Mouse (Mus musculus): Measurements from ENCODE around the gene Scp2.

Gene Scp2

DNA sequence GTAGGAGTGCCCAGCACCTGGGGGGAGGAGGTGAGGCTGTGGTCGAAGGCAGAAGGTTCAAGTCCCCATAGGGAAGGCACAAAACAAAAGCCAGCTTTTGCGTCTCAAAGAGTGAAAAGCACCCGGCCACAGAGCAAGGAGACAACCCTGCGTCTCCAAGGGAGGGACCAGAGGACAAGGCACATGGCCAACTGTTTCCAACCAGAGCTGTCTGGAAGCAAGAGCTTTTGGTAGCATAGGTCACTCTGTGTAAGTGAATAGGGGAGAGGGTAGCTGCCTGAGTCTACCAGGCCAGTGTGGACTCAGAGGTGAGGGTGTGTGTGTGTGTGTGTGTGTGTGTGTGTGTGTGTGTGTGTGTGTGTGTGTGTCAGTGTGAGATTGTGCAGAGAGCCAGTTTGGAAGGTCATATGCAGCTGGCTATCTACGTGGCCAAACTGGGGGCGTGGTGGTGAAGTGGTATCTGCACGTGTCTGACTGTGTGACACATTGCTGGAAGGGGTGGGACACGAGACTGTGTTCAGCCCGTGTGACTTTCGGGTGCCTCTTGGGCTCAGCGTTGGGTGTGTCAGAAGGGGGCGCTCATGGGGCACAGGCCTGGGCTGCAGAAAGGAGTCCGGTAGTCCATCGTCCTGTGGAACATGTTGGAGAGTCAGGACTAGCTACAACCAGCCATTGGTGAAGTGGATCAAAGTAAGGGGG, 129.6 kb downstream of the Scp2 start:
- peak in 1 of 2 experiments; percentile 47 for DNase-seq

DNA sequence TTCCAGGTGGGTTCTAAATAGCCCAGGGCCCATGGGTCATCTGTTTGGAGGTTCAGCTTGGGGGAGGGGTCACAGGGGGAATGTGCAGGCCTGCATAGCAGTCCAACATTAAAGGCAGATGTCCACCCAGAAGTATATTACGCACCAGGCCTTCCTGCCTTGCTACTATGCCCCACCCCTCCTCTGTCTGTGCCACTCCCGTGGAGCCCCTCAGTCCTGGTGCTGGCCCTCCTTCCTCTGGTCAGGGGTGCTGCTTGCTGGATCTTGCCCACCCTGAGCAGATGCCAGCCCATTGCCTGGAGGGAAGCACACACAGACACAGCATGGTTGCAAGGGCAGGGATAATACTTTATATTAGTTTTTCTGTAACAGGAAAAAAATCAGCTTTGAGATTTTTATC, 130.3 kb downstream of the Scp2 start:
- DNase-seq: no peak

DNA sequence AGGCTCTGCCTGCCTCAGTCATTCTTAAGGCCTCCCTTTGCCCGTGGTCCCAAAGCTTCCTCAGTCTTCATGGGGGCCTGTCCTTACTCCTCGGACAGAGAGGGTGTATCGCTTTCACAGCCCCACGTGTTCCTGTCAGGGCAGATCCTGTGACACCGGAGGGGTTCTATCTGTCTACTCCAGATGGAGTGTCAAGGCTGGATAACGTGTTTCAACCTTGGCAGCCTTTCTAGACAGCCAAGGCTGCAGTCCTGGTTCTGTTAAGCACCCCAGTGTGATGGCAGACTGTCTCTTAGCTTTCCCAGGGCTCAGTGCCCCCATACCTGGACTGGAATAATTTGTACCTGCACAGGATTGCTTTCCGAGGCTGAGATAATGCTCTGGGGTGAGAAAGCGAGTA, 136.3 kb downstream of the Scp2 start:
- DNase-seq: no peak

DNA sequence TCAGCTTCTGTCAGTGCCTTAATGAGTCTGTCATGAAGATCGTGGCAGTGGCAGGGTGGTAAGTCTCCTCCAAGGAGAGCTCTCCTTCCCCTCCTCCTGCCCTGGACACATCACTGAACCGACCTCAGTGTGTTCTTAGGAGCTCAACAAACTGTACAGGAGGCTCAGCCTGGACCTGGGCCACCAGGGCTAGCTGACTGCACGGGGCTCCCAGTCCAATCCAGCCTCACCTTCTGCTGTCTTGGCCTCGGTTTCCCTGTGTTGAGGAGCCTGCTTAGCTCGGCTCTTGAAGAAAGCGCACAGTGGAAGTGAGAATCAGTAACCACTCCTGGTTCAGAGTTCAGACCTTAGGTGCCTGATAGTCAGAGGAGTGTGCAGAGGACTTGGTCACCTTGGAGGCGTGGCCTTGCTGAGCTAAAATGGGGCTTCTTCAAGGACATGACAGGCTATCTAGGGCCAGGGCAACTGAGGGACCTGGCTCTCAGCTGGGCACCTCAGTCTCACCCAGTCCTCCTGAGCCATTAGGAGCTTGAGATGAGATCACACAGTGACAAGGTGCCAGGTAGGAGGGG, 137.2 kb downstream of the Scp2 start:
- DNase-seq: peak; percentile 48 to 56

DNA sequence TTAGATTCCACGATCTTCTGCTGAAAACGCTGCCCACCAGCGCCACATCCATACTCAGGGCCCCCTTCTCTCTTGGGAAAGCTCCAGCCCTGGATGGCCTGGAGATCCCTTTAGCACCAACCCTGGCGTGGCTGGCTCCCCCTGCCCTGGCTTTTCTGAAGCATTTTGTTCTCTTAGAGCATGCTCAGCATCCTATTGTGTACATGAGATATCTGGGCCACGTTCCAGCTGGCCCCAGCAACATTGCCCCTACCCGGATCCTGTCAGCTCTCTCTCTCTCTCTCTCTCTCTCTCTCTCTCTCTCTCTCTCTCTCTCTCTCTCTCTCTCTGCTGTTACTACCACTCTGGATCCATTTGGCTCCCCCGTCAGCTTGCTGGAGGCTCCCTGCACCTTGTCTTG, 139.5 kb downstream of the Scp2 start:
- peak in 1 of 2 experiments; percentile 54 for DNase-seq

DNA sequence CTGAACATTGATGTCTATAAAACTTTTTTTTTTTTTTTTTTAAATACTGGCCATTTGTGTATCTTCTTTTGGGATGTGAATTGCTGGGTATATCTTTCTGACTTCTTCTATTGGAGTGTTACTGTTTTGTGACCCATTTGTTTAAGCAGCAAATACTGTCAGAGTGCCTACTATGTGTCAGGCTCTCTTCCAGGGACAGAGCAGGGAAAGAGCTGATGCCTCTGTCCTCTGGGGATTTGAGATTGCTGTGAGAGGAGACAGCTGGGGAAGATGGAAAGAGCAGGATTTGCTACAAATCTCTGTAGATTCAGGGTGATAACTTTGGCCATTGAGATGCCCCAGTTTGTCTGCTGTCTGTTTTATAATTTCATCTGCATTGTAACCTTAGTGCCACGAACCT, 145.4 kb downstream of the Scp2 start:
- no peak for DNase-seq

GRCm38 (mm10) chr4:107998641-107999332, 146.0 kb downstream of the Scp2 start:
- peak; percentile 75 to 77 for DNase-seq

GRCm38 (mm10) chr4:107996418-107996986, 148.3 kb downstream of the Scp2 start:
- no peak for DNase-seq

DNA sequence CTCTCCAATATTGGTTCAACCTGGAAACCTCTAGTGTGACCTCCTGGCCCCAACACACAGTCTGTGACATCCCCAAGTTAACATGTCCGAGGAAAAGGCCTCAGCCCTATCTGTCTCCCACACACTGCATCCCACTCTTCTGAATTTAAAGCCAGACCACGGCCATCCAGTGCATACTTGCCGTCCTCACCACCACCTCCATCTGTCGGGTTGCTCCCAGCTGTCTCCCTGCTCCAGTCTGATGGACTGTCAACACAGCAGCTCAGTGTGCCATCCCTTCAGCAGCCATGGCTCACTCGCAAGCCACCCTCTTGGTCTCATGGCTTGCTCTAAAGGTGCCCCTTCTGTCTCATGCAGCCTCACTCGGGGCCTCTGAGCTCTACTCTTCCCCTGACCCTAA, 149.1 kb downstream of the Scp2 start:
- DNase-seq: peak in 1 of 2 experiments; percentile 54

DNA sequence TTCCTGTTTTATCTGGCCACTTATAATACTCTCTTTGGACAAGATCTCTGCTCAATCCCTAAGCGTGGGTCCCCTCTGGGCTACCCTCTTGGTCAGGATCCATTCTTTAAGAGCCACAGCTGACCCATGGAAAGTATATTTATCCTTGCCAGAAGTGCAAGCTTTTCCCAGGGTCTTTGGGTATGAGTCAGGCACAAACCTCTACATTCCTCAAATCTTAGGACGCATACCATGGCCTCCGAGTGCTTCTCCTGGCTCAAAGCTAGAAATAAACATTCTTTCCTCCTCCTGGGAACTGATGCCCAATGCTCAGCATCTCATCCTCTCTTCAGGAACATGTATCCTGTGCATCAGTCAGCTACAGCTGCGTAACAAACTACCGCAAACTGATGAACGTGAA, 149.8 kb downstream of the Scp2 start:
- DNase-seq: no peak

Data from cerebellum, postnatal 10 days (tissue).